Mouse (Mus musculus) C3H10T1/2 (cell line): ENCODE measurements around the gene Olfr844. TPM values are rescaled to one million over a fixed set of nuclear protein-coding genes. Genes with fewer than 3 reads are reported as not detected.

Experiments
- polyA plus RNA-seq, 2 experiments: library from polyadenylated mRNA; unstranded; fragments of >200 nt; fragmentation: generic; extraction: Trizol; gene quantifications; one replicate each; pipeline ENCODE4 v1.2.1; 2012; ENCODE audit warnings: missing spikeins in 2 of 2

The Olfr844 gene
- not detected for polyA plus RNA-seq

GRCm38 (mm10) chr9:19316047-19316446 lies at the start of gene Olfr844:
Olfr844 (plus strand) TSS chr9:19316347.

GRCm38 (mm10) chr9:19336157-19336556 lies 20.0 kb downstream of the Olfr844 start, which contains the start of gene Olfr845:
Olfr845 (plus strand) TSS chr9:19336457.

GRCm38 (mm10) chr9:19363905-19364304 lies 47.8 kb downstream of the Olfr844 start, which contains the start of gene Olfr846:
Olfr846 (minus strand) TSS chr9:19364005.

Other genes starting within 250 kb of the Olfr844 start
- gene Olfr836, start 196.0 kb upstream of the Olfr844 start, polyA plus RNA-seq, result not detected
- not detected for gene Olfr837, start 180.0 kb upstream of the Olfr844 start, polyA plus RNA-seq
- gene Olfr839-ps1, start 139.0 kb upstream of the Olfr844 start, polyA plus RNA-seq, result under 1 TPM in 1 of 2 experiments, not detected in 1; 0.02 TPM
- gene Olfr843, start 64.4 kb upstream of the Olfr844 start, polyA plus RNA-seq, result not detected
- gene Olfr845, start 20.1 kb downstream of the Olfr844 start, polyA plus RNA-seq, result not detected
- not detected for gene Olfr846, start 47.7 kb downstream of the Olfr844 start, polyA plus RNA-seq
- gene Olfr847, start 62.3 kb downstream of the Olfr844 start, polyA plus RNA-seq, result not detected
- gene Olfr849, start 123.9 kb downstream of the Olfr844 start, polyA plus RNA-seq, result not detected
- not detected for gene Olfr850, start 161.9 kb downstream of the Olfr844 start, polyA plus RNA-seq
- not detected for gene Olfr851, start 176.9 kb downstream of the Olfr844 start, polyA plus RNA-seq
- not detected for gene Olfr853, start 224.7 kb downstream of the Olfr844 start, polyA plus RNA-seq